Mouse (Mus musculus) testis, postnatal 14 days (tissue): ENCODE measurements around the gene Foxj2.
A peak's percentile ranks its signal among the peaks of the same experiment; 100 is the strongest.

Experiments used
- DNase-seq: peaks from one replicate; pipeline ENCODE4 v3.0.0; 2021; ENCODE audit warnings: low spot score

Gene Foxj2

DNA sequence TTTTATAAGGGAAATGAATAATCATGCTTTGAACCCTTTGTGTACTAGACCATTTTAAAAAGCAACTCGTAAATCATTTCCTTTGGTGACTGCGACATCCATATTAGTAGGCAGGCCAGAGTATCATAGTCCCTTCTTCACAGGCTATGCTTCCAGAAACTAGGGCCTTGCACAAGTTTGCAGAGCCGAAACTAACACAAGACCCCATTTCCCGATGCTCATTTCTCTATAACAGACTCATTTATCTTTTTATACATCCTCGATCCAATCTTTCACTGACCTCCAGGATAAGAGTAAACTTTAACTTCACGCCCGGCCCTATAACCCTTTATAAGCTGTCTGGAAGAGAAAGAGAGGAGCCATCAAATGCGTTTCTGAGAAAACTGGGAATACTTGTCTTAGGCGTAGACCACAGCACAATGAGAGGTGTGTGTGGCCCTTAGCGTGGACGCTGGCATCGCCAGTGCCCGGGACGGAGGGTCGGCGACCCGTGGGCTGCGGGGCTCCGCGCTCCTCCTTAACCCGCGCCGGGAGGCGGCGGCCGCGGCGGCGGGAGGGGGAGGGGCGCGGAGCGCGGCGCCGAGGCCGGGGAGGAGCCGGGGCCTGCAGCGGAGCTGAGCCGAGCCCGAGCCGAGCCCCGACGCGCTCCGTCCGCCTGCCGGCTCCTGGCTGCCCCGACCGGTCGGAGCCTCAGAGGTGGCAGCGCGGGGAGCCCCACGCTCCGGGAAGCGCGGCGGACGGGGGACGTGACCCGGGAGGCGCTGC is at the start of gene Foxj2:
Gene Foxj2 (plus strand): TSS at position 609 of the 765 bp plus-strand sequence.
- peak; percentile 63 for DNase-seq

DNA sequence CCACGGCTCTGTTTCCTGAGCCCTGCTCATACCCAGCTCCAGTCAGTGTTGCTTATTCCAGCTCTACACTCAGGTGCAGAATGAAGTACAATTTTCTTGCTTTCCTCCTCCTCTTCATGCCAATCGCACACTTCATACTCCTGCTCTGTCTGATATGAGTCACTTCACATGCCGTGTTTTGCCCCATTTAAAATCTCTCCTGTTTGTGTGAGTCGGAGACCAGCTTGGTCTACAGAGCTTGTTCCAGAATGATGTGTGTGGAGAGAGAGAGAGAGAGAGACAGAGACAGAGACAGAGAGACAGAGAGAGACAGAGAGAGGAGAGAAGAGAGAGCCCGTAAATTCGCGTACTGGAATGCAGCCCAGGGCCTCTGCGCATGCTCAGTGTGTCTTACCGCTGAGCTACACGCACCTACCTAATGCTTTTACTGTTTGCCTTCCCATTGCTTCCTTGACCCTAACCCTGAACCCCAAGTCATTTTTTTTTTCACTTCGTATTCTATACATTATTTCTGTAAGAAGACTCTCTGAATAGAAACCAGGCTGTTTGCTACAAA is 48.9 kb upstream of the Foxj2 start:
- no peak for DNase-seq

DNA sequence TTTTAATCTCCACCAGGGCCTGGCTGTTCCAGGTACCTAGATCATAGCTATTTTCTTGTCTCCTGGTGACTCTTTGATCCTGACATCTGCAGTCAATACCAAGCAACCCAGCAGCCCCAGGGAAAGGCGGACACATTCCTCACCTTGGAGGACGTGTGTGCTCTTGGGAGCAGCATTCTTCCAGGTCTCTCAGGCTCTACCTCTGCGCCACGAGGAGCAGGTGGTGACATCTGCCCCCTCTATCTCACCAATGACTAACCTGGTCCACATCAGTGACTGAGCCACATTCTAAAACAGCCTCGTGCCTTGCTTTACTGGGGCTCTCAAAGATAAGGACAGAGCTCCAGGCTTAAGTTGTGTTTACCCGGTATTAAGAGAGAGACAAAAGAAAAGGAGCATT is 47.0 kb upstream of the Foxj2 start:
- no peak for DNase-seq

DNA sequence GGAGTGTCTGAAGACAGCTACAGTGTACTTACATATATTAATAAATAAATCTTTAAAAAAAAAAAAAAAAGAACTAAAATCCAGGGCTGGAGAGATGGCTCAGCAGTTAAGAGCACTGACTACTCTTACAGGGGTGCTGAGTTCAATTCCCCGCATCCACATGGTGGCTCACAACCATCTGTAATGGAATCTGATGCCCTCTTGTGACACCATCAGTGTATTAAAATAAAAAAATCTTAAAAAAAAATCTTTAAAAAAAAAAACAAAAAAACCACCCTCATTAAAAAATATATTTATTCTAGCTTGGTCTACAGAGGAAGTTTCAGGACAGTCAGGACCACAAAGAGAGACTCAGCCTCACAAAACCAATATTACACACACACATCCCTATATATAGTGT is 45.4 kb upstream of the Foxj2 start:
- DNase-seq: no peak

DNA sequence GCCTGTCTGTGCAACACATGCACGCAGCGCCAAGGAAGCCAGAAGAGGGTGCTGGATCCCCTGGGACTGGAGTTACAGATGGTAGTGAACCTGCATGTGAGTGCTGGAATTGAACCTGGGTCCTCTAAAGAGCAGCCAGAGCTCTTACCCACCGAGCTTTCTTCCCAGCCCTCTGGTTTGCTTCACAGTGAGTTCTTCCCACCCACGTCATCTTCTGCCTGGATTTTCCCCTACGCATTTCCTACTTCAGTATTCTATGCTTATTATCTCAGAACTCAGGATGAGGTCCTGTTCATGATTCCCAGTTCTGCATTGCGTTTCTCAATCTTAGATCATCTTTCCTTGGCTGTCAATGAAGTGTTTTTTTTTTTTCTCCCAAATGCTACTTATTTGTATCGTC is 43.7 kb upstream of the Foxj2 start:
- DNase-seq: no peak

DNA sequence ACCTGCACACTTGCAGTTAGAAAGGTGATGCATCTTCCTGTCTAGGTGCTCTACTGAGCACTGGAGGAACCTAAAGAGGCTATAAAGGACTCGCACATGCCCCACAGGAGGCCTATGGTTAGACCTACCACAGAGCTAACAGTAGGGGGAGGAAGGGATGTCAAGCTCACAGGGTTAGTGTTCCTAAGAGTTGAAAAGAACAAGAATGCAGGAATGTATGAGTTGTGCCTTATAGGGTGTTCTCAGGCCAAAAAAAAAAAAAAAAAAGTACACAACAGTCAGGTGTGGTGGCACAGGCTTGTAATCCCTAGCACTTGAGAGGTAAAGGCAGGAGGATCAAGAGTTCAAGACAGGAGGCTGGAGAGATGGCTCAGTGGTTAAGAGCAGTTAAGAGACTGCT is 39.8 kb upstream of the Foxj2 start:
- DNase-seq: no peak

DNA sequence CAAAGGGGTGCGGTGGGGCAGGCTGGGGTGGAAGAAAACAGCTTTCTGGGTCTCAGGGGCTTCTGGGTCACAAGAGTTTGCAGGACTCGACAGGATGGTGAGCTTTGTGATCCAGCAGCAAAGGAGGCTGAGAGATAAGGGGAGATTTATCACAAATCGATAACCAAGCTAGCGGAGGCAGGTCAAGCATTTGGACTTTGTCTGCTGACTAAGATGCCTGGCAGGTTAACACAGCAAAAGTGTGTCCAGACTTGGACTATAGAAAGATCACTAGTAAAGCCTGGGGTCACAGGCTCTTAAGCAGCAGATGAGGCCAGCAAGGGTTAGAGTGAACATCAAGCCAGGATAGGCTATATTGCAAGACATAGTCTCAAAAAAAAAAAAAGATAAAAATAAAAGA is 38.5 kb upstream of the Foxj2 start:
- DNase-seq: no peak

DNA sequence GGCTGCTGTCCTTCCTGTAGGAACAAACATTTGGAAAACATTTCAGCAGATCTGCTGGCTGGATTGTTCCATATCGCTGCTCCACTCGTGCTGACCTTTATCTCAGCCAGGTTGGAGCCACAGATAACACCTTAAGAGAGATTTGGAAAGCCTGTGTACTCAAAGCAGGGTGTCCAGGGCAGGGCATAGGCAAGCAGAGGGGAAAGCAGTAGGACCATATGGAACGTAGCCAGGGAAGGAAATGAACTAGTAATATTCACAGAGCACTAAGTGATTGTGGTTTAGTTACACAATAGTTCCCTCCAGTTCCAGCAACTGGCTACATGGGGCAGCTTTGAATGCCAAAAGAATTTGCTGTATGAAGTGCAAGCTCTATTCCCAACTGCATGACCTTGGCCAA is 37.5 kb upstream of the Foxj2 start:
- DNase-seq: no peak

DNA sequence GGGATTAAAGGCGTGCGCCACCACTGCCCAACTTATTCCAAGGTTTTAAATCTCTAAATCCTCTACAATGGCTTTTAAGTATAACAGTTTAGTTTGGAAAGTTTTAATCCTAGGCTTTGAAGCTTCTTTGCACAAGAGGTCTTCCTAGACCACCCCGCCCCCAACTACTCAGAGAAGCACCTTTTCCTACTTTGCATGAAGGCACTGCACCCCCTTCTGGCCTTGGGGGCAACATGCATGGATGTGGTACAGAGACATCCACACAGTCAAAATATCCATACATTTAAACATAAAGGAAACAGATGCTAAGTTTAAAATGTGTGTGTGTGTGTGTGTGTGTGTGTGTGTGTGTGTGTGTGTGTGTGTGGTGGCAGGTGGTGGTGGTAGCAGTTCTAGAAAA is 34.8 kb upstream of the Foxj2 start:
- DNase-seq: no peak

DNA sequence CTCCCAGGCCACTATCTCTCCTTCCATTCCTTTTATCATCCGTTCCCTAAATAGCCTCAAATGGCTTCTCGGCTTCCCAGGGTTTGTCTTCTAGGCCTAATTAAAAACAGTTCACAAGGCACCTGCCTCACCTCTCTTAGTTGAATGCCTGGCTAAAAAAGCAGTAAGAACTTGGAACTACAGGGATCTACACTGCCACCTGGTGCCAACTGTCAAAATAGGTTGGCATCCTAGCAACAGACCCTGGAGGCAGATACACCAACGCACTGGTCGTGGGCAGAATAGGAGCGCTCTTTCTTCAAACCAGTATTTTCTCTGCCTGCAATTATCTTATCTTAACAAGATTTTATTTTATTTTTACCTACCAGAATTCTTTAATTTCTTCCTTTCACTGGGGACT is 33.4 kb upstream of the Foxj2 start:
- DNase-seq: no peak

DNA sequence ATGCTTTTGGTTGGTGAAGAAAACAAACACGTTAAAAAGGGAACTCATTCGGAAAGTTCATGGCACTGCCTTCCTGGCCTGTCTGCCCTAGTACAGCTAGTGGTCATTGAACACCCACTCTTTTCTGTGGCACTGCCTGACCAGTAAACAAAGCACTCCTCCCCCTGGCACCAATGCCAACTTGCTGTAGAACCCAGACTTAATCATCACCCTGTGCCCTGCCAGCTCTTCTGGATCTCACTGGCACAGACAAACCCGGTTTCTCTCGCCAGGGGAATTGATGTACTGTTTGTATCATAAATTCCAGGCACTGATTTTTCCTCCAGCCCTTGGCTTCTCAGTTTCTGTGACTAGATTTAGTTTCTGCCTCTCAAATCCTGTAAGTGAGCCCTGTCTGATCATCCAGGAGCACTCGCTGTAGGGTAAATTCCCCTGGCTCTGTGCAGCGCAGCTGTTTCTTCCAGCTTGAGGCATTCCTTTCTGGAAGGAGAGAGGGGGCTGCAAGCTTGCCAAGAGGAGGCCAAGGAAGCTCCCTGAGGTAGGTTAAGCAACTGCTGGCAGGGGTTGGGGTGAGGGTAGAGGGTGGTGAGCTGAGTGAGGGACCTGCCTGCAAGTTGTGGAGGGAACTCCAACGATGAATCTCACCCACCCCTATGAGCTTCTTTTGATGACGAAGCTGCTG is 24.3 kb upstream of the Foxj2 start:
- no peak for DNase-seq

DNA sequence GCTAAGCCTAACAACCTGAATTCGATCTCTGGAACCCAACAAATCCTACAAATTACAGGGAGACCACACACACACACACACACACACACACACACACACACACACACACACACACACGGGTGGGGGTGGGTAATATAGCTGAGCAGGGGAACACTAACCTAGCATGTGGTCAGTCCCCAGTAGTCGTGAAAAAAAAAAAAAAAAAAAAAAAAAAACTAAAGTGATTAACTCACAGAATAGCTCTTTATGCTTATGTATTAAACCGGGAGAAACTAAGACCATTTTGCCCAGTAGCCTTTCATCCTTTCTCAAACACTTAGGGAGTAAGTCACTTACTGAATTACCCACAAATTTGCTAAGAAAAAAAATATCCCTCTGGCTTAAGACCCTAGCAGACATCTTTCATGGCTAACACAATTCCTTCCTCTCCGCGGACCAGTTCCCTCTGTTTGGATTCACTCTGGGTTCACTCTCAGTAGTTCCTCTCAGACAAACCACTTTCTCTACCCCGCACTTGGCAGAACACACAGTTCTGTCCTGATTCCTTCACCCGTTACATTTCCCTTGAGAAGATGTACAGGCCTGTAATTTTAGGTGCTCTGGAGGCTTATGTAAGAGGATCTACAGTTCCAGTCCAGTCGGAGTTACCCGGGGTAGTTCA is 18.9 kb upstream of the Foxj2 start:
- DNase-seq: no peak

DNA sequence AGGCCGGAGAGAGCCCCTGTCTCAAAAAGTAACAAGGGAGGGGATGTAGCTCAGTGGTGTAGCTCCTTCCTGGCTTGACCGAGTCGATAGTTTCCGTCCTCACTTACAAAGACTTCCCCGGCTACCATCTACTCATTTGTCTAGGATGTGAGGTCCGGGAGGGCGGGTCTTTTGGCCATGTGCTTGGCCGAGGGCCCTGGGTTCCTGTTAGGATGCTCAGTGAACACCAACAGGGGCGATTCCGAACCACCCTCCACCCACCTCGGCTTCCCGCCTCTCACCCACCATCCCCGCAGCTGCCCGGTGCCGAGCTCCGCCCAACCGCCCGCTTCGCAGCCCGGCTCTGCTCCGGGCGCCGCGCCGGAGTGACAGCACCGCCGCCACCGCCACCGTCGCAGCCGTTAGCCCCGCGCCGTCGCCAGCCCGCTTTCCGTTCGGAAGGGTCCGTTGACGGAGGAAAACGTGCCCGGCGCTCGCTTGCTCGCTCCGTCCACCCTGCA is 18.4 kb upstream of the Foxj2 start, which contains the start of gene Slc2a3:
Gene Slc2a3 (minus strand): TSS at position 340 of the 500 bp plus-strand sequence.
- peak; percentile 62 for DNase-seq

DNA sequence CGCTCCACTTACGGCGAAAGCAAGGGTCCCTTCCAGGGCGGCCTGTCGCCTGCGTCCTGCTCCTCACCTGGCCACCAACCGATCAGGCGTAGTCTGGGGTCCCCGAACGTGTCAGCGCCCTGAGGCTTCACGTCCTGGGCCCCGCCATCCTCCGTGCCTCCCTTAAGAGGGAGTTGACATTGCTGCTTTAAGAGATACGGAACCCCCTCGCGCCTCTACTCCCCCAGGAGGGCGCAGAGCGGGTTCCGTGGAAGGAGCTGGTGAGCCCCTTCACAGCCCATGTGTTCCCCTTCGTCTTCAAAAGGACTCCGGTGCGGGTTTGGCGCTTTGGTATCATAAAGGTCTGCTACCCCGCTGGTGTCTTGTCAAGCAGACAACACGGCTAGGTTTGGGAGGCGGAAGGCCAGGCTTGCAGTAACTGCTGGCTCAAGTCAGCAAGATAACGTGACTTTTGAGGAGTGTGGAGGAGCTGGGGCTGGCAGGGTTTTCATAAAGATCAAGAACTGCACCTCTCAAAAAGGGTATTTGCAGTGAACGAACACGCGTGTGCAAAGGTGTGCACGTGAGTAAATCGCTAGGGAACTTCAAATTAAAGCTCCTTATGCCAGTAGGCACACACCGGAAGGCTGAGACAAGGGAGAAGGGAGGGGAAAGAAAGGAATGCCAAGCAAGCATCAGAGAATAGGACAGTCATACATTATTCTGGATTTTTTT is 17.8 kb upstream of the Foxj2 start:
- DNase-seq: peak; percentile 46

DNA sequence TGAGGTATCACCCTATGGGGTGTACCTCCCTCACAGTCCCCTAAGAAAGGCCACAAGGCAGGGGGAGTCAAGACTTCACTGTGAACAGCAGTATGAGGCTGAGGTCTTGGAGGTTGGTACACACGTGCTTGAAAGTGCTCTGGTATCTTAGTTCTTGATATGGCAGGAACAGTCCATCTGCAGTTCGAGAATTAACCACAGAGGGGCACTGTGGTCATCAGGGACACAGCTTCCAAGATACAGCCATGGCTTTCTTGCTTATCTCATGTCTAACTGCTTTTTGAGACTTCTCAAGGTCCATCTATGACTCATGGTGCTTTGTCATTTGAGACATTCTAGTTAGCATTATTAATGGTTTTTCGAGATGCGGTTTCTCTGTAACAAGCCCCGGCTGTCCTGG is 15.3 kb upstream of the Foxj2 start:
- DNase-seq: peak; percentile 57

DNA sequence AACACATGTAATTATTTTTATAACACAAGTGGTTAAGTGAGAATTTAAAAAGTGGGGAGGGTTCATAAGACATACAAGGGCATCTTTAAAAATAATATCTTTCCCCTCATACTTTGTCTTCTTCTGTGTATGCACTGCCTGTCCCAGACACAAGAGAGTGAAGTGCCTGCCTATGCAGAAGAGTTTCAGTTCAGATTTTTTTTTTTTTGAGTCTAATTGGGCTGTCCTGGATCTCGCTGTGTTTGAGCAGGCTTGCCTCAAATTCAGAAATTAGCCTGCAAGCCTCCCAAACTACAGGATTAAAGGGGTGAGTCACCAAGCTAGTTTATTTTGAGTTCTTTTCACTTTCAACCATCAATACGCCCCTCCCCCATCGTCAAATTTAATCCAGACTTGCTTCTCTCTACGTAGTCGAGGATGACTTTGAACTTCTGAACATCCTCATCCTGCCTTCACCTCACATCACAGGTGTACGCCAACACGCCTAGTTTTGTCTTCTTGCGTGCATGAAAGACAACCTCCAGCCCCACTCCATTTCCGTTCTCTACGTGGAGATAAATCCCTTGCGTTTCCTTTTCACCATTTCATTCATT is 9.6 kb upstream of the Foxj2 start:
- peak; percentile 29 for DNase-seq

DNA sequence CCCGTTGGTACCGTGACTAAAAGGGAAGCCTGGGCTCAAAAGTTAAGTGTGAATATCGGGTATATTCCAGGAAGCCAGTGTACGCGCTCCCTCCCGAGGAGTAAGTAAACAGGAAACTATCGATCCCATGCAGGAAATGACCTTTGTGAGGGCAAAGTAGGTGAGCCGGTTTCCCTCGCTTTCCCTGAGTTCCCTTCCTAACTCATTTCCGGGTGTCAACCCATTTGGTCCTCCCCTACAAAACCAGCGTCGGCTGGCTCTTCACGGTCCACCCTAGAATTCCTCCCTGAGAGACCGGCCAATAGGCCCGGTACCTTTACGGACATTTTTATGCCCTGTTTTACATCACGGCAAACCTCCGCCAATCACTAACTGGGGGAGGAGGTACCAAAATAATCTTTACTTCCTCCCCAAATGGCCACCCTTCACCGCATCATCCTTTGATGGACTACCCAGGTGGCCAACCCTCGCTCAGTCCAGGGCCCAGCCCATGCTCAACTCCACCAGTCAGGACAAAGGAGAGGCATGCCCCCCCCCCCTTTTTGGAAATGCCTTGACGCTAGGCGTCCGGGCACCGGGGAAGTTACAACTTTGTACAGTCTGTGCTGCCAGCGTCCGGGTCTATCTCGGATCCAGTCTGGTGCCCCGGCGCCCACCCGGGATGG is 9.0 kb upstream of the Foxj2 start:
- DNase-seq: peak; percentile 98

DNA sequence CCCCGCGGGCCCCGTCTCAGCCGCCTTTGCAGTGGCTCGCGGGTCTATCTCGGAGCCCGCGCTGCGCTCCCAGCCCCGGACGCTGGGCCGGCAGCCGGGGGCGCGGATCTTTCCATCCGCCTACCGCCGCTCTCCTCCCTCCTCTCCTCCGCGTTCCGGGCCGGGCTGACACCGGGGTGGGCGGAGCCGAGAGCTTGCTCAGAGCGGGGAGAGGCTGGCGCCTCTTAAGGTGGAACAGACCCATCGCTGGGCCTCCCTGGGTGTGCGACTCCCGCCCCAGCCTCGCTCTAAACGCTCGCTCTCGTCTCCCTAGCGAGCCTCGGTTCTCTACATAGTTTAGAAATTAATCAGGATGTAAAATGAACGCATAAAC is 8.4 kb upstream of the Foxj2 start:
- peak; percentile 90 for DNase-seq

DNA sequence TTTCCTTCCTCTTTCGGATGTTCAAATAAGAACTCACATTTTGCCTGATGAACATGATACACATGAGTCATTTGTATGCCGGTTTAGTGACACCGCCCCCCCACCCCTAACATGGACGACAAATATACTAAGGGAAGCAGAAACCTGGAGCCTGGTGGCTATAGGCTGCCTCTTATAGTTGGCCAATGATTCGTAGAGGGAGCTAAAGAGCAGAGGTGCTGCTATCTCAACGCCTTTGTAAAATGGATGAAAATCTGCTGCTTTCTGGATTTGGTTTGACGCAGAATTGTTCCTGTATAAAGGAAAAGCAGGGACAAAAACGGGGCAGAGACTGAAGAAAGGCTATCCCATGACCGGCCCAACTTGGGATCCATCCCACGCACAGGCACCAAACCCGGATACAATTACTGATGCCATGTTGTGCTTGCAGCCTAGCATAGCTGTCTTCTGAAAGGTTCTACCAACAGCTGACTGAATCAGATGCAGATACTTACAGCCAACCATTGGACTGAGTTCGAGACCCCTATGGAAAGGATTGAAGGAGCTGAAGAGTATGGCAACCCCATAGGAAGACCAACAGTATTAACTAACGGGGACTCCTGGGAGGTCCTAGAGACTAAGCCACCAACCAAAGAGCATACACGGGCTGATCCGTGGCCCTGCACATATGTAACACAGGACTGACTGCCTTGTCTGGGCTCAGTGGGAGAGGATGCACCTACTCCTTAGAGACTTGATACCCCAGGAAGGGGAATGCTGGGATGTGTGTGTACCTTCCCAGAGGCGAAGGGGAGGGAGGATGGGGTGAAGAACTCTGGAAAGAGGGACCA is 7.7 kb upstream of the Foxj2 start:
- DNase-seq: no peak

DNA sequence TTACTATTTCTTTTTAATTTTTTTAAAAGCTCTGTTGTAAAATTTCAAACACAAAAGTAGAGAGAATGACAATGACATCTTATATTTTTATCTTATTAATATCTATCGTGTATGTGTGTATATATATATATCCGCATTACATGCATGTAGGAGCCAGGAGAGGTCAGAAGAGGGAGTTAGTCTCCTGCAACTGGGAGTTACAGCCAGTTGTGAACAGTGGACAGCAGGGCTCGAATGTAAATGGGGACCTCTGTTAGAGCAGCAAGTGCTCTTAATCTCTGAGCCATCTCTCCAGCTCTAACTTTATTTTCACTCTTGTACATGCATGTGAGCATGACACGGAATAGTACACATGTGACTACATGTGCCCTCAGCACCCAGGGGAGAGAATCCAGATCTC is 7.0 kb upstream of the Foxj2 start:
- no peak for DNase-seq
